In genomic region chr14:48664841-48665815, GRCm38 (mm10) we compare ENCODE assay signal across 9 mouse cellular contexts. TPM values are rescaled to one million over a fixed set of nuclear protein-coding genes. Genes with fewer than 3 reads are reported as not detected.
DNase-seq lines count a peak whose midpoint lies in the region; ATAC-seq lines count a peak whose summit lies in the region.
"Had no signal": no experiment of that assay in that cellular context is flagged by ENCODE, and none has a peak within 500 bp of the region (broad histone marks: within the 10 kb centered on the region; RNA-seq: fewer than 3 reads in every experiment).

No protein-coding gene starts in this region.

- WGBS in forebrain, embryonic 11.5 days = under 1% methylated on average over 50 of the region's 50 CpGs

- H3K36me3 ChIP-seq in forebrain, embryonic 11.5 days (ENCODE audit: control insufficient read depth, insufficient read depth, low read length) = no peaks in the 10 kb centered on the region

- H3K9me3 ChIP-seq in forebrain, embryonic 11.5 days (ENCODE audit: control insufficient read depth, low read length) = no peaks in the 10 kb centered on the region

- peak overlapping the region; percentile 85 for H3K27ac ChIP-seq in forebrain, embryonic 11.5 days (ENCODE audit: low read depth, low read length)

- peak overlapping the region; percentile 92 for H3K9ac ChIP-seq in forebrain, embryonic 11.5 days (ENCODE audit: low read length)

- peaks cover 25% of the 10 kb centered on the region; the same call in 1 of the 2 replicates for H3K4me1 ChIP-seq in forebrain, embryonic 11.5 days (replicated peaks; ENCODE audit: control insufficient read depth, insufficient read depth, low read length)

- H3K4me3 ChIP-seq in forebrain, embryonic 11.5 days (ENCODE audit: low read depth, low read length) = peak overlapping the region; percentile 64
- H3K4me3 ChIP-seq: myocyte had no signal

- H3K27me3 ChIP-seq in forebrain, embryonic 11.5 days (ENCODE audit: control insufficient read depth, insufficient read depth, low read length) = peaks cover 29% of the 10 kb centered on the region

- DNase-seq in adrenal gland, postnatal 36 days = peak; percentile 12 to 23
- no peak for DNase-seq in adrenal gland, adult 18-20 months (ENCODE audit: low spot score in 2 of 2)
- peak; percentile 82 for DNase-seq in ES-CJ7 (ENCODE audit: low read depth, low spot score)
- peak; percentile 86 for DNase-seq in forebrain, embryonic 11.5 days (ENCODE audit: low spot score)
- DNase-seq in kidney, postnatal 10 days = peak; percentile 49
- DNase-seq in gastrocnemius, postnatal 25 days = no peak
- no peak for DNase-seq in layer of hippocampus, postnatal 36 days

- H3K4me2 ChIP-seq in forebrain, embryonic 11.5 days (ENCODE audit: low read depth, low read length, severe bottlenecking) = peak overlapping the region; percentile 79

- ATAC-seq in forebrain, embryonic 11.5 days (replicated peaks; ENCODE audit: low FRiP score) = no peak
- ATAC-seq in inflammation-experienced regulatory T-cells, adult 6 months = no peak

RNA-seq across cellular contexts. Expression of gene Otx2, which starts 8.5 kb away (rescaled TPM):
- not detected for total RNA-seq in adrenal gland, postnatal 36 days (2021)
- not detected for total RNA-seq in adrenal gland, adult 18-20 months (2021)
- polyA plus RNA-seq in forebrain, embryonic 11.5 days (2014; fragmentation: Nextera tagmentation; extraction: Ambion mirVana) = 73.3 and 78.7 TPM in 2 replicates
- polyA plus RNA-seq in inflammation-experienced regulatory T-cells, adult 6 months (2017; shearing (Covaris generic)) = not detected
- total RNA-seq in gastrocnemius, postnatal 25 days (2021) = not detected
- total RNA-seq in layer of hippocampus, postnatal 36 days (2021) = 1 to 10 TPM in 1 of 2 experiments, under 1 TPM in 1; 0.85 to 2.3 TPM
- polyA plus RNA-seq: myocyte had no signal

Comparison
In these comparisons a context has a peak if more than half of its experiments do, and no peak if none do; other contexts are left out.
1. DNase-seq: peak in adrenal gland, postnatal 36 days (2 of 2), ES-CJ7 (single experiment), forebrain, embryonic 11.5 days (single experiment) and kidney, postnatal 10 days (single experiment); none in adrenal gland, adult 18-20 months (0 of 2), gastrocnemius, postnatal 25 days (single experiment) and layer of hippocampus, postnatal 36 days (0 of 2).